Mouse (Mus musculus): ENCODE data around the gene Exog. TPM values are rescaled to one million over a fixed set of nuclear protein-coding genes. Genes with fewer than 3 reads are reported as not detected.
A peak's percentile ranks its signal among the peaks of the same experiment; 100 is the strongest.

The Exog gene
- polyA plus RNA-seq, 1 experiment from 2014 or later = 25.6 TPM

GRCm38 (mm10) chr9:119510902-119511301 lies 66.2 kb downstream of the Exog start:
- Histone ChIP-seq H3K27me3 (no peaks in the 10 kb centered on the region), H3K27ac (replicated peaks) (peak overlapping the region; percentile 3; the same call in 1 of the 2 replicates), H3K4me1 (no peaks in the 10 kb centered on the region), H3K9ac (no peak overlapping the region), H3K9me3 (replicated peaks) (0 out of 2 replicates have a peak, but pooled peaks cover 4% of the 10 kb centered on the region), H3K4me3 (replicated peaks) (no peak overlapping the region), H3K4me2 (replicated peaks) (no peak overlapping the region), H3K36me3 (no peaks in the 10 kb centered on the region)
- ATAC-seq (ENCODE audit: insufficient number of reproducible peaks, low FRiP score, low TSS enrichment, low read depth) = peak; percentile 69
- 31% methylated on average over 6 of the region's 6 CpGs for WGBS

DNA sequence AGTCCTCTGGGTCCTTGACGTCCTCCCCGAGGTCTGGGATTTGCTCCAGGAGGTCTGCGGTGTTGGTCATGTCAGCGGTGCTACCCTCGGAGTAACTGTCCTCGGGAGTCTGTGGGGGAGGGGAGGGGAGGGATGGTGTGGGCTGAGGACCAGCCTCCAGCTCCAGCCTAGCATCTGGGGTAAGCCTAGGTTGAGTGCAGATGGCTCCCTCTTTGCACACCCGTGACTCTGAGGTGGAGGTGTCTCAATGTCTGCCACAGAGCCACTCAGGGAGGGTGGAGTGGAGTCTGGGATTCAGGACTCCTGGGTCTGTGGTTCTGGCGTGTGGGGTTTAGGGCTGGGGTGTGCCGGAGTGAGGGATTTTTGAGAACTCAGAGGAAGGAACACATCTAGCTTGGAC lies 68.2 kb downstream of the Exog start:
- no peak overlapping the region for H3K27ac ChIP-seq (replicated peaks)
- WGBS = 84% methylated on average over 9 of the region's 9 CpGs

GRCm38 (mm10) chr9:119513816-119514215 lies 69.1 kb downstream of the Exog start:
- no peaks in the 10 kb centered on the region for H3K9me3 ChIP-seq (replicated peaks)
- no peak overlapping the region for H3K9ac ChIP-seq
- 82% methylated on average over 8 of the region's 8 CpGs for WGBS
- no peak for ATAC-seq (ENCODE audit: insufficient number of reproducible peaks, low FRiP score, low TSS enrichment, low read depth)
- H3K4me1 ChIP-seq = peaks cover 14% of the 10 kb centered on the region
- H3K4me2 ChIP-seq (replicated peaks) = no peak overlapping the region
- no peak overlapping the region for H3K27ac ChIP-seq (replicated peaks)
- no peaks in the 10 kb centered on the region for H3K36me3 ChIP-seq
- no peak overlapping the region for H3K4me3 ChIP-seq (replicated peaks)
- H3K27me3 ChIP-seq = peaks cover 7% of the 10 kb centered on the region; the same call in 1 of the 2 replicates

More for the DNA sequence above, 68.2 kb downstream of the Exog start:
- Histone ChIP-seq H3K4me1 (peaks cover 11% of the 10 kb centered on the region), H3K9me3 (replicated peaks) (no peaks in the 10 kb centered on the region), H3K9ac (no peak overlapping the region), H3K4me2 (replicated peaks) (no peak overlapping the region), H3K36me3 (no peaks in the 10 kb centered on the region), H3K4me3 (replicated peaks) (no peak overlapping the region), H3K27me3 (0 out of 2 replicates have a peak, but pooled peaks cover 1% of the 10 kb centered on the region)
- no peak for ATAC-seq (ENCODE audit: insufficient number of reproducible peaks, low FRiP score, low TSS enrichment, low read depth)

DNA sequence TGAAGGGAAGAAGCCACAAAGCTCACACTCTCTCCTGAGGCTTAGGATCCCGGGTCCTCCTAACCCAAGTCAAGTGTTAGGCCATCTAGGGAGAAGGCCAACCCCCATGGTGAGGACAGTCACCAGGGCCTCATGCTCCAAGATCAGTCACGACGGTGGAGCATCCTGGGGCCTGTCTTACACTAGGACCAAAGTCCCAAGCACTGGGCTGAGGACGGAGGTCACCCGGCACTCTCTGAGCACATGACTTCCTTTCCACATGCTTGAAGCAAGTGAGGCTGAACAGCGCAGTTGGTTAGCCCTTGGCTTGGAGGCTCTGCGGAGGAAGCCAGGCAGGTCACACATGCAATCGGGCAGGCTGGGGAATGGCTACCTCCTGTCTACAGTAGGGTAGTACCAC lies 70.2 kb downstream of the Exog start:
- no peak overlapping the region for H3K4me3 ChIP-seq (replicated peaks)
- H3K36me3 ChIP-seq = no peaks in the 10 kb centered on the region
- no peak for ATAC-seq (ENCODE audit: insufficient number of reproducible peaks, low FRiP score, low TSS enrichment, low read depth)
- 82% methylated on average over 8 of the region's 8 CpGs for WGBS
- no peak overlapping the region for H3K27ac ChIP-seq (replicated peaks)
- peaks cover 14% of the 10 kb centered on the region for H3K4me1 ChIP-seq
- no peak overlapping the region for H3K4me2 ChIP-seq (replicated peaks)
- no peak overlapping the region for H3K9ac ChIP-seq
- peaks cover 7% of the 10 kb centered on the region; the same call in 1 of the 2 replicates for H3K27me3 ChIP-seq
- no peaks in the 10 kb centered on the region for H3K9me3 ChIP-seq (replicated peaks)

Other genes starting within 250 kb of the Exog start
- gene Slc22a13, start 235.8 kb upstream of the Exog start, polyA plus RNA-seq (2015; fragmentation: Nextera tagmentation; extraction: Ambion mirVana) = not detected in 2 replicates
- gene Oxsr1, start 122.5 kb upstream of the Exog start, polyA plus RNA-seq (2015; fragmentation: Nextera tagmentation; extraction: Ambion mirVana) = 11.8 and 12.1 TPM in 2 replicates
- gene Acaa1a, start 105.3 kb upstream of the Exog start, polyA plus RNA-seq (2015; fragmentation: Nextera tagmentation; extraction: Ambion mirVana) = 117 and 120 TPM in 2 replicates
- 32.1 and 33.1 TPM in 2 replicates for gene Myd88, start 103.5 kb upstream of the Exog start, polyA plus RNA-seq (2015; fragmentation: Nextera tagmentation; extraction: Ambion mirVana)
- 5.5 and 7.7 TPM in 2 replicates for gene Xylb, start 87.6 kb upstream of the Exog start, polyA plus RNA-seq (2015; fragmentation: Nextera tagmentation; extraction: Ambion mirVana)
- gene Slc22a14, start 79.4 kb upstream of the Exog start, polyA plus RNA-seq (2015; fragmentation: Nextera tagmentation; extraction: Ambion mirVana) = 0.08 TPM in 1 of 2 replicates, not detected in the other
- gene Acvr2b, start 42.8 kb upstream of the Exog start, polyA plus RNA-seq (2015; fragmentation: Nextera tagmentation; extraction: Ambion mirVana) = 20.8 and 21.4 TPM in 2 replicates
- gene Scn5a, start 134.1 kb downstream of the Exog start, polyA plus RNA-seq (2015; fragmentation: Nextera tagmentation; extraction: Ambion mirVana) = 0.76 and 0.80 TPM in 2 replicates